Mouse (Mus musculus): ENCODE measurements at regions not wholly inside any gene's neighbourhood (a gene's known extent, or its start where the extent isn't known, plus 50 kb on each side); places are given as distances from the start of the nearest gene placed in this dataset.
A peak's percentile ranks its signal among the peaks of the same experiment; 100 is the strongest.
"Not testable (repeated sequence)": the region's sequence is repeated elsewhere in the genome, so short reads cannot be mapped to it uniquely, and the experiment has no call there.

DNA sequence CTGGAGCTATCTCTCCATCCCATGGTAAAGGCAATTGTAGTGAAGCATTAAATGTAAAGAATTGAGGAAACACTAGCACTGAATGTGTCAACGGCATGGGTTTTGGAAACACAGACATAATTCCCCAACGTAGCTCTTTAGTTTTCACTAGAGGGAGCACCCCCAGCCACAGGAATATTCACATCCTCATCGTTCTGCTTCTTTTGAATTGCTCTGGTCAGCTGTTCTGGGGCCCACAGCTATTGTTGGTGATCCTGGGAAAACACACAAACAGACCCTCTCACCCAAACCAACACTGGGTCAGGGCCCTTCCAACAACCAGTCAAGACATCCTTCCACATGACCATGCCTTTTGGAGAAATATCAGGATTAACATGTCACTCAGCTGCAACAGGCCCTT lies 119.7 kb downstream of the Impg2 start:
- intact Hi-C loops (cut with DNase I); DNase-seq (ENCODE audit: low spot score): not testable (repeated sequence)

DNA sequence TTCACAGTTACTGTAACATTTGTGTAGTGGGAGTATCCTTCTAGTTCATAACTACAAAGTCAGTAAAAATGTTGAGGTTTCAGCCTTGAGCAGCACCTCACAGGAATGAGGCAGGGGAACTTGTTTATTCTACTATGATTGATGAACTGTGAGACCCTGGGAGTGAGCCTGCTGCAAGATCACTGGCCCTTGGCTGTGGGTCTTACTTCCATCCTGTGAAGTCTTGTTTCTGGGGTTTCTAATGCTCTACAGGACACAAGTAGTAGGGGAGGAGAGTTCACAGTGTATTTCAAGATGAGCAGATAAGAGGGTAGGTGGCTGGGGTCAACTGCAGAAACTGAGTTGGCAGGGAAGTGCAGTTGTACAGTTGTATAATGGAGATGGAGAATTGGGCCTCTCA lies 128.3 kb upstream of the Abi3bp start:
- intact Hi-C loops (cut with DNase I): no loop called here
- DNase-seq (ENCODE audit: low spot score): no peak

DNA sequence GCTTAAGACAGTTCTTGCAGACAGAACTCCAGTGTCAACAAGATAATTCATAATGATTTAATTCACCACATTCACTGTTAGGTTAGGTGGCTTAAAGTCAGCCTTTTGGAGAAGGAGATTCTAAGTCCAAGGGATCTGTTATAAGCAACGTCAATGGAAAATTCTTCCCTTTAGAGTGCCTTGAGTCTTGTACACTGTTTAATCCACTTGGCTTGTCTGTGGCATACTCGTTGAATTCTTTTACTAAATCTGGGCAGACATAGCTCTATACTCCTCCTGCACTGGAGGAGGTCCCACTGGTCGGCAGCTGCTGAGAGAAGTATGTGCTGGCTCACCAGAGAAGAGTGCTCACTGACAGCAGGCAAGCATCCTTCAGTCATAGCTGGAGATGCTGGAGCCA lies 124.8 kb upstream of the Abi3bp start:
- intact Hi-C loops (cut with DNase I): no loop called here
- no peak for DNase-seq (ENCODE audit: low spot score)

DNA sequence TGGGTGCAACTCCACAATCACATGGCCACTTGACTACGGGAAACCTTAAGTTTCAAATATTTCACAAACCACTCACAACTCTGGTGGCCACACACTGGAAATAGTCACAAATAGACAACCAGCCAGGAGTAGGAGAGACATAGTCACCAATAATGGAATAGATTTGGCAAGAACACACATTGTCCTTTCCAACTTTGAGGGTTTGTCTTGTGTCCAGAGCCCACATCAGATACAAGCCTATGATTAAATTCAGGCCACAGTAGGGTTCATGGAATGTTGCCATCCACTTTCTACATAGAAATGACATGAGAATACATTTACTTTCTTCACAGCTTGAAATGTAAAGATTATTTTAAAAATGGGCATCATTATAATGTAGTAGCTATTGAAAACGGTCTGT lies 118.6 kb upstream of the Abi3bp start:
- intact Hi-C loops (cut with DNase I): no loop called here
- no peak for DNase-seq (ENCODE audit: low spot score)

DNA sequence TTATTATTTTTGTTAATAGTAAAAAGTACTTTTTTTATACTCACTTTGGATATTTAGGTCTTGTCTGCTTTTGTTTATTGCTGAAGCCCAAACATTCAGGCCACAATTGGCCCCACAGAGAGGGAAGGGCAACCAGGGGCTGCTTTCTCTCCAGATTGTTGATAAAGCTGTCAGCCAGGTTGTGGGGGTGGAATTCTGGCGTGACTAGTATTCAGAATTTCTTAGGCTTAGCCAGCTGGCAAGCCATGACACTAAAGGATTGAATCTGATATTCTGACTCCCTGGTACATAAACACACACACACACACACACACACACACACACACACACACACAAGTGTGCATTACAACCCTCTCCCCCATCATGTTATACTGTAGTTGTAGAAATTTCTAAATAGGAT lies 116.7 kb upstream of the Abi3bp start:
- no peak for DNase-seq (ENCODE audit: low spot score)
- intact Hi-C loops (cut with DNase I): no loop called here

DNA sequence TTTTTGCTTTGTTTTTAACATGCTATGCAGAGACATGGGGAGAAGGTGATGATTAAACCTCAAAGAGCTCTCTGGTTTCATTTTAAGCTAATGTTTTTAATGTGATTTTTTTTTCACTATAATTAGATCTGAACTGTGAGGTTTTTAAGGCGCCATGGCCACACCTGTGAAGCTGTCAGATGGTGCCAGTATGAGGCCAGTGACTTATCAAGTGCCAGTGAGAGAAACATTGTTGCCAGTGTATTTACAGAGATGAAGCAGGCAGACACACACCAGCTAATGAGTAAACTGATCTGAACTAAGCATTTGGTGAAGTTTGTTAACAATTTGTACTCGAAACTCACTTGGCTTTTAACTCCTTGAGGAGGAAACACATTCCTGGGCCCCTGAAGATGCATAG lies 99.3 kb upstream of the Abi3bp start:
- intact Hi-C loops (cut with DNase I): no loop called here
- no peak for DNase-seq (ENCODE audit: low spot score)

DNA sequence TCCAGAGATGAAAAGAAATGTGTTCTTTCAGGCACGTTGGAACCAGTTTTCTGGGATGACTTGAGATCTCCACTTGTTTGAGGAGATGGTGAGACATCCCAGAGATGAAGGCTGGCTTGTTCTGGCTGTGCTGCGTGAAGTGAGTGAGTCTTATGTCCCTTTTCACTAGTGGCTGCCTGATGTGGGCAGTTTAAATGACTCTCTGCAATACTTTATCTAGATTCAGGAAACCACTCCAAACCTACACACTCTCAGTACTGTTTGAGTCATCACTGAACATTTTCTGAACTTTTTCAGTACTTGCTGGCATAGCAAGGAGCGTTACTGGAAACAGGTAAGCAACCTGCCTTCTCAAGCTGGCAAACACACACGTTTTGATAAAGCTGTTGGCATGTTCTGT lies 97.0 kb upstream of the Abi3bp start:
- intact Hi-C loops (cut with DNase I): no loop called here
- DNase-seq (ENCODE audit: low spot score): no peak

DNA sequence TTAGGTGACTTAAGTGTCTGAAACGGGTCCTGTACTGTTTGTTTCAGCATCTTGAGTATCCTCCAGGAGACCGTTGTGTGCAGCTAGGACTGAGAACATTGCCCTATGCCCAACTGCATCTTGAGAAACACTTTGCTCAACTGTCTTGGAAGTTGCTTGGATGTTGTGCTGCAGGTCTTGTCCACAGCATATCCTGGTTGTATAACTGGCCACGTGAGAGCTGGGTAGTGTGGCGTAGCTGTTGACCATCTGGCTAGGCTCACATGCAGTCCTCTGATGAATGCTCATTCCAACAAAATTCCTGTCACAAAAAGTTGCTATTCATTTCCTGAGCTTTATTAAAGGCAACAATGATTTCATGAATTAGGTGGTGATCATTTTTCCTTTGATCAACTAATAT lies 91.1 kb upstream of the Abi3bp start:
- no peak for DNase-seq (ENCODE audit: low spot score)
- intact Hi-C loops (cut with DNase I): no loop called here

DNA sequence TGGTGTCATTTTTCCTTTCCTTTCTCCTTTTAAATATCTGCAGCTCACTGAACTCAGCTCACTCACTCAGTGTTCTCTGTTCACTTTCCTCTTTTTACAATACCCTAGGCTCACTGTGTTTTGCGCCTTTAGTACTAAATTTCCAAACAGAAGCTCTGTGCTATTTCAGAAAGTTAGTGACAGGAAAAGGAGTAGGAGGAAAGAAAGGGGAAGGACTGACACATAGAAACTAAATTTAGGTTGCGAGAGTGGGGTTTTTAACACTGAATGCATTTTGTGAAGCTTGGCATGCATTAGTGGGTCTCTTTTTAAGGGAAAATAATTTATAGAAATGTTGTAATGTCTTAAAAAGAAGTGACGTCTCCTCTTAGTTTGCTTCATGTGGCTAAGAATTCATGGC lies 84.8 kb upstream of the Abi3bp start:
- intact Hi-C loops (cut with DNase I): loop anchor here (10.0 kb wide), 1 partner anchor 52 kb away; no protein-coding TSS in a partner anchor
- DNase-seq (ENCODE audit: low spot score): no peak

DNA sequence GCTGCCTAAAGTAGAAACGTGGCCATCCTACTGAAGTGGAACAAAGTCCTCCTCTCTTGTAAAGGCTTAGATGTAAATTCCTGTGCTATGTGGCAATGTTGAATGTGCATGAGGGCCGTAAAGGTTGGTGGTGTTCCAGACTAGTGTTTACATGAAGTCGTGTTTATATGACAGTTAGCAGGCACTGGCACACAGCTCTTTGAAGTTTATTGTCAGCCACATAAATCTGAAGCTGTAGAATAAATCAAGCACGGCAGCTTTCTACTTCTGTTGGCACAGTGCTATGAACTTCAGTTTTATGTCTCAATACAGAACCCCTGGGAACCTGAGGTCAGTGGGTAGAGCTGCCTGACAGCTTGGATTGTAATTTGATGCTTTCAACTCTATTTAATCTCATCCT lies 81.1 kb upstream of the Abi3bp start:
- no peak for DNase-seq (ENCODE audit: low spot score)
- intact Hi-C loops (cut with DNase I): loop anchor here (10.0 kb wide), 1 partner anchor 48 kb away; no protein-coding TSS in a partner anchor

DNA sequence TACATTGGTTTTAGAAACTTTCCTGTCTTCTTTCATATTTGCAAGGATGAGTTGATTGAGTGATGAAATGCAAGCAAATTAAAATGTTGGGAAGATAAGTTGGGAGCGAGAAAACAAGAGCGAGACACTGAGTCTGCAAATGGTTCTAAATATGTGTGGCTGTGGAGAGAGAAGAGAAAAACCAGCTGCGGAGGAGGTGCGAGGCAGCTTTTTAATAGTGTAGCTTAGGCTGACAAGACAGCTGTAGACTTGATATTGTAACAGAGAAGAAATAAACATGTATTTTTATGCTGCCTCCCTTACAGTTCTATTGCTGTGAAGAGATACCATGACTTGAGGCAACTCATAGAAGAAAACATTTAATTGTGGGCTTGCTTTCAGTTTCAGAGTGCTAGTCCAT lies 78.1 kb upstream of the Abi3bp start:
- intact Hi-C loops (cut with DNase I): loop anchor here (10.0 kb wide), 1 partner anchor 45 kb away; no protein-coding TSS in a partner anchor
- no peak for DNase-seq (ENCODE audit: low spot score)

DNA sequence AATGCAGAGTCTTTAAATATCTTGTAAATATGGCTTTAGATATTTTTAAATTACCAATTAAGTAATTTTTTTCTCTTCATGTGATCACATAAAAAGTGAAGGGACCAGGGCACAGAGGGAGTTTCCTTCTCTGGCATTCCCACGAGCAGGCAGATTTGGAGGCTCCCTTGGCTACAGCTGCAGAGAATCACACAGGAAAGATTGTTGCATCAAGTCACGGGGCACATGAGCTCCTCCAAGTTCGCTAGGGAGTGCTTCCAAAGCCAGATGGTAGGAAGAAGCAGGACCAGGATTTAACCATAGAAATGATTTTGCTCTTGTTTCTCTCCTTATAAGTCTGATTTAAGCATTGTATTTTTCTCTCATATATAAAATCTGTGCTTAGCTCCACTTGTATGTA lies 53.9 kb upstream of the Abi3bp start:
- intact Hi-C loops (cut with DNase I): no loop called here
- DNase-seq (ENCODE audit: low spot score): peak; percentile 12

Data from heart, postnatal 25 days (tissue).